Mouse (Mus musculus): Measurements from ENCODE around the gene Atp11a.

DNA sequence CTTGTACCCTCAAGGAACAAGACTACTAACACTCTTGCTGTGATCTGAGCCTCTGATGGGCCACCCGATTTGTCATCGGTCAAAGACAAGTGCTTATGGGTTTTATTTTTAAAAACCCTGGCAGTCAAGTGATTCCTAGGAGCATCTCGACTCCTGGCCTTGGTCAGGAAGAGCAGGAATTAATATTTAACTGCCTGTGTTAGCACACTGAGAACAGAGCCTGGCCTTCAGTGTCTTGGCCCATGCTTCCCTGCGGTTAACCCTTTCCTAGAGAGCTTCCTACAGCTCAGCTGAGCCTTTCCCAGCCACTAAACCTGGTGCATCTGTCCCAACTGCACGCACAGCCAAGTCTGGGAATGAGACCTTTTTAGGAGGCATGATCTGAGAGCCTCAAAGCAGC lies 48.1 kb downstream of the Atp11a start:
- no peak for TF ChIP-seq ZNF384 (IDR thresholded peaks at IDR 0.05; ENCODE audit: low read depth, low read length)
- no peak for TF ChIP-seq MAFK (IDR thresholded peaks at IDR 0.05; ENCODE audit: insufficient read depth, low read depth, low read length)
- no peak for TF ChIP-seq CHD2 (IDR thresholded peaks at IDR 0.05; ENCODE audit: low read depth, low read length)
- no peak for TF ChIP-seq ZC3H11A (IDR thresholded peaks at IDR 0.05; ENCODE audit: borderline replicate concordance, low read depth, low read length)
- no peak for TF ChIP-seq HCFC1 (IDR thresholded peaks at IDR 0.05; ENCODE audit: borderline replicate concordance, insufficient read depth, low read length)
